Mouse (Mus musculus) heart, embryonic 12.5 days (tissue): ENCODE results near the gene Gm49425. TPM values are rescaled to one million over a fixed set of nuclear protein-coding genes. Genes with fewer than 3 reads are reported as not detected.

Experiments
- ATAC-seq: fragments of 200-750 bp; cut with Nextera tagmentation; 2 replicates; pipeline ENCODE4 v1.8.0; 2017; ENCODE audit warnings: moderate TSS enrichment, moderate library complexity; ENCODE audit not compliant: insufficient number of reproducible peaks, low FRiP score
- H3K27ac ChIP-seq: fragments of 300-500 bp; sonication (generic); 2 replicates; pipeline ENCODE4 v1.5.1; 2016; ENCODE audit warnings: mild to moderate bottlenecking, moderate library complexity; ENCODE audit not compliant: poor library complexity, severe bottlenecking
- H3K27me3 ChIP-seq: fragments of 300-500 bp; sonication (generic); replicated peaks from 2 replicates; pipeline ENCODE4 v1.6.1; 2016; ENCODE audit warnings: mild to moderate bottlenecking, moderate library complexity
- H3K36me3 ChIP-seq: fragments of 300-500 bp; sonication (generic); 2 replicates; pipeline ENCODE4 v1.6.1; 2016; ENCODE audit warnings: mild to moderate bottlenecking, moderate library complexity
- H3K4me1 ChIP-seq: fragments of 300-500 bp; sonication (generic); replicated peaks from 2 replicates; pipeline ENCODE4 v1.6.1; 2016; ENCODE audit warnings: mild to moderate bottlenecking
- H3K4me2 ChIP-seq: fragments of 300-500 bp; sonication (generic); 2 replicates; pipeline ENCODE4 v1.6.1; 2016; ENCODE audit warnings: mild to moderate bottlenecking, moderate library complexity
- H3K4me3 ChIP-seq: fragments of 300-500 bp; sonication (generic); 2 replicates; pipeline ENCODE4 v1.5.1; 2016; ENCODE audit warnings: mild to moderate bottlenecking
- H3K9ac ChIP-seq: fragments of 300-500 bp; sonication (generic); 2 replicates; pipeline ENCODE4 v1.6.1; 2016; ENCODE audit warnings: mild to moderate bottlenecking, moderate library complexity
- H3K9me3 ChIP-seq: fragments of 300-500 bp; sonication (generic); replicated peaks from 2 replicates; pipeline ENCODE4 v1.6.1; 2016; ENCODE audit warnings: mild to moderate bottlenecking, moderate library complexity
- WGBS: fragments of 180-500 bp; shearing (Covaris S2); methylation state at CpG from one replicate; pipeline ENCODE4 v1.1.7; 2016; 5-methylcytosine and 5-hydroxymethylcytosine counted together
- polyA plus RNA-seq: library from polyadenylated mRNA; unstranded; fragments of >200 nt; fragmentation: Nextera tagmentation; extraction: Ambion mirVana; gene quantifications from 2 replicates; pipeline ENCODE4 v1.2.1, GENCODE M21; 2016

The Gm49425 gene
- polyA plus RNA-seq, 1 experiment from 2014 or later: not detected

DNA sequence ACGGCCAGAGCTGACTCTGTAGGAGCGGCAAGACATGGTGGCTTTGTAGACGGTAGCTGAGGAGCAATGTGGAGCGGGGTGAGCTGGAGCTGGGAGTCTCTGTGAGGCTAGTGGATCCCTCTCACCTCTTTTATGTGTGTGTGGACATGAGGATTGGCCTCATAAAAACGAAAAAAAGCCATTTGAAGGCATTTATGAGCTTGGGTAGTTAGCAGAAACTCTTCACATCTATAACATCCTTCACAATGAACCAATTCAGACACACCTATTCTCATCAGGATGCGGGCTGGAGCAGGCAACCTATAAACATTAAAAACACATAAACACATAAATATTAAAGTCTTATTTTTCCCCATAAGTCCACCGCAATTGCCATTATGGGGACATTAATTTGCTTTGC, 15.7 kb upstream of the Gm49425 start, which contains the start of gene Krt84:
Gene Krt84, minus strand, starts transcription at position 101 of the 400 bp plus-strand sequence.
- H3K9me3 ChIP-seq: no peaks in the 10 kb centered on the region
- WGBS: 81% methylated on average over 7 of the region's 7 CpGs
- no peak within 1 kb of the TSS for H3K9ac ChIP-seq
- peaks cover 35% of the 10 kb centered on the region for H3K27me3 ChIP-seq
- no peak within 1 kb of the TSS for H3K4me2 ChIP-seq
- H3K4me1 ChIP-seq: no peaks in the 10 kb centered on the region
- no peak within 1 kb of the TSS for H3K27ac ChIP-seq
- H3K36me3 ChIP-seq: no peaks in the 10 kb centered on the region
- H3K4me3 ChIP-seq: no peak within 1 kb of the TSS
- ATAC-seq: no peak

DNA sequence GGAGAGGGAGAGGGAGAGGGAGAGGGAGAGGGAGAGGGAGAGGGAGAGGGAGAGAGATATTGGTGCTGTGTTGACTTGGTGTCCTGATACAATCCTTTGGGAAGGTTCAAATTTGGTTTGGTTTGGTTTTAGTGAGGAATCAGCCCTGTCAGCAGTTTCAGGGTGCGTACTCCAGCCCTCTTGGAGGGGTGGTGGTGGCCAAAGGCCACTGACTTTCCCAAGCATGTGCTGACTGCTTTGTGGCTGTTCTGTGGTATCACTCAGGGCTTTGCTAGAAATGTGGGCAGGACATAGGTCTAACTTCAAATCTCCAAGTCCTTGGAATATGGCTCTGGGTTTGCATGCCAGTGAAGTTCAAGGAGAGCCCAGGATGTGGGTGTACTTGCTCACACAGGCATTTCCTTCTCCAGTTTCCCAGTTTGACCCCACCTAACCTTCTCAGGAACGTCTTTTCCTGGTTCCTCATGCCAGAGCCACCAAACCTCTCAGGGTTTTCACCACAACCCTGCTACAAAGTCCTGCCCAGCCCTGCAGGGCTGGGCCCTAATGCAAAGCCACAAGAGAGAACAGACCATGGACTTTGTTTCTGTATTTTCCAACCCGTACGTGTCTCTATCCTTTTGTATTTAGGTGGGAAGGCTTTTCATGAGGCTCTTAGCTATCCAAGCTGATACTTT, 5.6 kb upstream of the Gm49425 start:
- Histone ChIP-seq H3K36me3 (no peaks in the 10 kb centered on the region), H3K4me2 (no peak overlapping the region), H3K4me1 (no peaks in the 10 kb centered on the region), H3K9me3 (no peaks in the 10 kb centered on the region), H3K27ac (no peak overlapping the region), H3K9ac (no peak overlapping the region), H3K4me3 (no peak overlapping the region), H3K27me3 (peaks cover 56% of the 10 kb centered on the region)
- WGBS: 71% methylated on average over 4 of the region's 4 CpGs
- ATAC-seq: no peak

GRCm38 (mm10) chr15:101519792-101520191, 2.7 kb upstream of the Gm49425 start:
- H3K27me3 ChIP-seq: peaks cover 36% of the 10 kb centered on the region
- no peak for ATAC-seq
- H3K27ac ChIP-seq: no peak overlapping the region
- no peak overlapping the region for H3K4me2 ChIP-seq
- H3K4me1 ChIP-seq: no peaks in the 10 kb centered on the region
- H3K9me3 ChIP-seq: no peaks in the 10 kb centered on the region; the same call in 1 of the 2 replicates
- no peaks in the 10 kb centered on the region for H3K36me3 ChIP-seq
- WGBS: 14% methylated on average over 2 of the region's 2 CpGs
- H3K9ac ChIP-seq: no peak overlapping the region
- no peak overlapping the region for H3K4me3 ChIP-seq

GRCm38 (mm10) chr15:101508247-101508646, 8.8 kb downstream of the Gm49425 start:
- H3K27me3 ChIP-seq: 0 out of 2 replicates have a peak, but pooled peaks cover 3% of the 10 kb centered on the region
- ATAC-seq: no peak
- H3K36me3 ChIP-seq: no peaks in the 10 kb centered on the region
- no peak overlapping the region for H3K4me2 ChIP-seq
- WGBS: 79% methylated on average over 9 of the region's 9 CpGs
- H3K9ac ChIP-seq: no peak overlapping the region
- no peak overlapping the region for H3K4me3 ChIP-seq
- peaks cover 5% of the 10 kb centered on the region for H3K4me1 ChIP-seq
- H3K9me3 ChIP-seq: no peaks in the 10 kb centered on the region
- H3K27ac ChIP-seq: no peak overlapping the region

DNA sequence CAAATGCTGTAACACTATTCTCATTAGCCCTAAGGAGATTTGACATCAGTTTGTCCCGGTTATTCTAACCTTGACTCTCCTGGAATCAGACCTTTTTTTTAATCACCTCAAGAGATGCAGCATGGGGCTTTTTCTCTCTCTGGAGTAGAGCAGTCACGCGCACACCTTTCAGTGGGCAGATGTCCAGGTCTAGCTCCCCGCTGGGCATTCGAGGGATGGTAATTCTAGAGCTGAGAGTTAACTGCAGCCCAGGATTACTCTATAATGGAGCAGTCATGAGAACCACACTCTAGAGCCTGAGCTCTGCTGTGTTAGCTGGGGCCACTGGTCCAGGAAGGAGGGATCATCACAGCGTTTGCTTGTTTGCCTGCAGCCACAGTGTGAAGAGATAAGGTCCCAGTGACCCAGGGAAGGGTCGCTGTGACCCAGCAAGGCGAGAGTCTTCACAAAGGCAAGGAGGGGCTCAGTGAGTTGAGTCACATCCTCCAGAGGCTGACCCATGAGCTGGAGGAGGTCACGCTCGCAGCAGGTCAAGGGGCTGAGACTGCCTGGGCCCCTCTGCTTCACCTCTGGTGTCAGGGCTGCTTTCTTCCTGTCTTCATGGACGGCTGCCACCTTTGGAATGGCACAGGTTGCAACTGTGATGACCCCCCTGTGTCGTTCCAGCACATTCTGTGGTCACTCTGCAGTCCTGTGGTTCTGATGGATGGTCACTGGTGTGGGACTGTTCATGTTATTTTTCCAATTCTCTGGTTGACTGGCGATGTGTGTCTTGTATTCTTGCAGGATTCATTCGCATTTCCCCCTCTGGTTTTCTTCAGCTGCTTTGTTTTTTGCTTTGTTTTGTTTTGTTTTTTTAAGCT, 9.9 kb downstream of the Gm49425 start:
- Histone ChIP-seq H3K4me3 (no peak overlapping the region), H3K27ac (no peak overlapping the region), H3K9me3 (no peaks in the 10 kb centered on the region), H3K36me3 (no peaks in the 10 kb centered on the region), H3K4me2 (no peak overlapping the region), H3K9ac (no peak overlapping the region), H3K4me1 (peaks cover 5% of the 10 kb centered on the region), H3K27me3 (peaks cover 6% of the 10 kb centered on the region; the same call in 1 of the 2 replicates)
- whole genome bisulfite sequencing: 42% methylated on average over 14 of the region's 14 CpGs
- no peak for ATAC-seq

- ATAC-seq: no peak
- peaks cover 10% of the 10 kb centered on the region for H3K4me1 ChIP-seq
- no peak overlapping the region for H3K4me2 ChIP-seq
Measured at GRCm38 (mm10) chr15:101497181-101497580, 19.9 kb downstream of the Gm49425 start.

DNA sequence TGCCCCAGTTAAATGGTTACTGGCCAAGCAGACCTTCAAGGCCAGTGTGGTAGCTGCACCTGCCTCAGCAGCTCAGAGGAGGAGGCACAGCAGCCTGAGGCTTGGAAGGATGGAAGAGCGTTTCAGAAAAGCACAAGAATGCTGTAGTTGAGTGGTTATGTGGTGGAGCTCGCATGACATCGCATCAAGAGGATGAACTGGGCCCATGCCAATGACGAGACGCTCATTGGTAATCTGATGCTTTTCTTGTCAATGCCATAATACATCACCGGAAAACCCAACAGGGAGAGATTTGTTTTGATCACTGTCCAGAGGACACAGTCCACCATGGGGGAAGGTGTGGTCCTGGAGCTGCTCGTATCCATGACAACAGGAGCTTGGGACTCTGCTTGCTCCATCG, 21.8 kb downstream of the Gm49425 start:
- WGBS: 78% methylated on average over 8 of the region's 8 CpGs
- no peak overlapping the region for H3K4me2 ChIP-seq
- H3K9me3 ChIP-seq: no peaks in the 10 kb centered on the region

More at GRCm38 (mm10) chr15:101497181-101497580, 19.9 kb downstream of the Gm49425 start:
- Histone ChIP-seq H3K27ac (no peak overlapping the region), H3K9me3 (no peaks in the 10 kb centered on the region), H3K27me3 (peaks cover 9% of the 10 kb centered on the region; the same call in 1 of the 2 replicates), H3K4me3 (no peak overlapping the region), H3K36me3 (no peaks in the 10 kb centered on the region), H3K9ac (no peak overlapping the region)
- WGBS: 38% methylated on average over 2 of the region's 2 CpGs

GRCm38 (mm10) chr15:101494203-101494602, 22.9 kb downstream of the Gm49425 start:
- H3K9ac ChIP-seq: no peak overlapping the region
- no peaks in the 10 kb centered on the region for H3K27me3 ChIP-seq
- H3K36me3 ChIP-seq: no peaks in the 10 kb centered on the region
- no peak for ATAC-seq
- no peak overlapping the region for H3K27ac ChIP-seq
- no peak overlapping the region for H3K4me2 ChIP-seq
- peaks cover 10% of the 10 kb centered on the region for H3K4me1 ChIP-seq
- no peak overlapping the region for H3K4me3 ChIP-seq
- H3K9me3 ChIP-seq: no peaks in the 10 kb centered on the region
- WGBS: 64% methylated on average over 1 of the region's 1 CpGs

More for the DNA sequence above, 21.8 kb downstream of the Gm49425 start:
- no peak for ATAC-seq
- H3K4me1 ChIP-seq: peaks cover 10% of the 10 kb centered on the region
- no peaks in the 10 kb centered on the region for H3K27me3 ChIP-seq
- H3K4me3 ChIP-seq: no peak overlapping the region
- no peak overlapping the region for H3K27ac ChIP-seq
- no peak overlapping the region for H3K9ac ChIP-seq
- H3K36me3 ChIP-seq: no peaks in the 10 kb centered on the region

GRCm38 (mm10) chr15:101493713-101494112, 23.3 kb downstream of the Gm49425 start:
- WGBS: 89% methylated on average over 6 of the region's 6 CpGs
- no peak overlapping the region for H3K27ac ChIP-seq
- no peak overlapping the region for H3K4me2 ChIP-seq
- no peak overlapping the region for H3K4me3 ChIP-seq
- H3K27me3 ChIP-seq: no peaks in the 10 kb centered on the region
- no peak for ATAC-seq
- no peak overlapping the region for H3K9ac ChIP-seq
- no peaks in the 10 kb centered on the region for H3K9me3 ChIP-seq
- H3K4me1 ChIP-seq: peaks cover 10% of the 10 kb centered on the region
- no peaks in the 10 kb centered on the region for H3K36me3 ChIP-seq

DNA sequence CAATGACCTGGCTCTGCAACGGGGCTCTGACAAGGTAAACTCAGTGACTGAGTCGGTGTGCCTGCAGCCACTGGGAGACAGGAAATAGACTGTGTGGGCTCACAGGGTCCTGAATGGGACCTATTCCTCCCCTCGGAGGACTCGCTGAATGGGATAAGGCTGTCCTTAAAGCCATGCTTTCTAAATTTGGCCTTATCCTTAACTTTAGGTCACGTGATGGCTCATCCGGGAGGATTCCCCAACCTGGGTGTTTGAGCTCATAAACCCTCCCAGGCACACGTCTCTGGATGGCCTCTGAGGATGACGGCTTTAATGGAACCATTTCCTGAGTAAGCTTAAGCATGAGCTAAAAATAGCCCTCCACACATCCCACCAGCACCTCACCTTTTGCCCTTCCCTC, 24.3 kb downstream of the Gm49425 start:
- no peak for ATAC-seq

DNA sequence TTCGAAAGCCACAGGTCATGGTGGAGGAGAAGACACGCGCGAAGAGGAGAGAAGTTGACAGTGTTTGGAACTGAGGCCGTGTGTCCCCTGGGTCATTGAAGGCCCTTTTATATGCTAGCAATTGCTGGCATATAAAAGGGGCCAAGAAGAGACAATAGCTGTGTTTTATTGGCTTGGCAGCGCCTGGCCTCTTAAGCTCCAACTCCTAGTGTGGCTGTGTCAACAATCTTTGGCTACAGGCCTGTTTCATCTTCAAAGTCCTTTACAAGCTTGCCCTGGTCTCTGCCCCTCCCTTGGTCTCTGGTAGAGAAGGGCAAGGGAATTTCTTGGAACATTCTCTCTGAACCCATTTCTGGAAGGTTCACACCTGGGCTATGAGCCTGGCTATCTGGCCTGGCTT, 25.6 kb downstream of the Gm49425 start, which contains the start of gene Krt83:
Gene Krt83, minus strand, starts transcription at position 82 of the 400 bp plus-strand sequence.
- H3K9me3 ChIP-seq: no peaks in the 10 kb centered on the region
- no peak within 1 kb of the TSS for H3K4me2 ChIP-seq
- no peaks in the 10 kb centered on the region for H3K36me3 ChIP-seq
- H3K4me3 ChIP-seq: no peak within 1 kb of the TSS
- no peaks in the 10 kb centered on the region for H3K27me3 ChIP-seq
- H3K9ac ChIP-seq: no peak within 1 kb of the TSS
- H3K27ac ChIP-seq: no peak within 1 kb of the TSS
- no peak for ATAC-seq
- 86% methylated on average over 6 of the region's 6 CpGs for WGBS
- H3K4me1 ChIP-seq: peaks cover 10% of the 10 kb centered on the region

More for the DNA sequence above, 24.3 kb downstream of the Gm49425 start:
- Histone ChIP-seq H3K9me3 (no peaks in the 10 kb centered on the region), H3K4me2 (no peak overlapping the region), H3K27me3 (no peaks in the 10 kb centered on the region), H3K27ac (no peak overlapping the region), H3K4me1 (peaks cover 10% of the 10 kb centered on the region), H3K36me3 (no peaks in the 10 kb centered on the region), H3K4me3 (no peak overlapping the region), H3K9ac (no peak overlapping the region)
- 26% methylated on average over 8 of the region's 8 CpGs for WGBS
